8 mouse cellular contexts compared by ENCODE assay signal in genomic region chr2:134976796-134977330, GRCm38 (mm10).
DNase-seq lines count a peak whose midpoint lies in the region; ATAC-seq lines count a peak whose summit lies in the region.

No protein-coding gene starts in this region.

- peak; percentile 6 for DNase-seq in gastrocnemius, postnatal 10 days
- no peak for DNase-seq in gastrocnemius, postnatal 14 days
- peak; percentile 48 for DNase-seq in NIH3T3 (ENCODE audit: low read depth)
- DNase-seq in embryonic facial prominence, embryonic 10.5 days (ENCODE audit: low spot score), result peak; percentile 18
- peak; percentile 72 to 84 for DNase-seq in kidney, postnatal 25 days
- no peak for DNase-seq in c-Kit-positive CD71-positive TER-119-positive erythroid progenitor cells, embryonic 14.5 days (ENCODE audit: low spot score)
- DNase-seq in urinary bladder, postnatal 25 days (ENCODE audit: low spot score), result no peak

- H3K4me3 ChIP-seq in embryonic facial prominence, embryonic 10.5 days, result no peak overlapping the region

- intact Hi-C loops in gastrocnemius, postnatal 14 days (cut with DNase I; ENCODE audit: low total_unique reads), result no loop called here

- WGBS in embryonic facial prominence, embryonic 10.5 days, result 23% methylated on average over 3 of the region's 3 CpGs

- H3K9me3 ChIP-seq in embryonic facial prominence, embryonic 10.5 days, result no peaks in the 10 kb centered on the region

- no peaks in the 10 kb centered on the region for H3K27me3 ChIP-seq in embryonic facial prominence, embryonic 10.5 days (replicated peaks; ENCODE audit: low read depth, poor library complexity, severe bottlenecking)

- H3K4me1 ChIP-seq in embryonic facial prominence, embryonic 10.5 days, result peaks cover 25% of the 10 kb centered on the region

- no peak overlapping the region for H3K27ac ChIP-seq in embryonic facial prominence, embryonic 10.5 days (replicated peaks)

- H3K36me3 ChIP-seq in embryonic facial prominence, embryonic 10.5 days (replicated peaks), result no peaks in the 10 kb centered on the region

- no peak for ATAC-seq in megakaryocyte-erythroid progenitor cell, adult 5-6 weeks (replicated peaks; ENCODE audit: low FRiP score, low TSS enrichment, poor library complexity, severe bottlenecking)

Comparison
In these comparisons a context has a peak if more than half of its experiments do, and no peak if none do; other contexts are left out.
1. DNase-seq: peak in gastrocnemius, postnatal 10 days (single experiment), NIH3T3 (single experiment), embryonic facial prominence, embryonic 10.5 days (single experiment) and kidney, postnatal 25 days (2 of 2); none in gastrocnemius, postnatal 14 days (single experiment), c-Kit-positive CD71-positive TER-119-positive erythroid progenitor cells, embryonic 14.5 days (single experiment) and urinary bladder, postnatal 25 days (single experiment).